Mouse (Mus musculus): ENCODE results near the gene Tmprss3. TPM values are rescaled to one million over a fixed set of nuclear protein-coding genes. Genes with fewer than 3 reads are reported as not detected.

Tmprss3 gene
- polyA plus RNA-seq (2012; rRNA removed) = not detected in 2 replicates

- no peak for DNase-seq (ENCODE audit: low read depth)
Measured at GRCm38 (mm10) chr17:31198877-31199276, at the start of gene Tmprss3. TSS of gene Tmprss3 (minus strand) at chr17:31198977.

- no peak for DNase-seq (ENCODE audit: low read depth)
Measured at GRCm38 (mm10) chr17:31247144-31247543, 48.4 kb upstream of the Tmprss3 start.

GRCm38 (mm10) chr17:31245321-31245720 lies 46.5 kb upstream of the Tmprss3 start:
- no peak for DNase-seq (ENCODE audit: low read depth)

GRCm38 (mm10) chr17:31242764-31243163 lies 44.0 kb upstream of the Tmprss3 start:
- DNase-seq (ENCODE audit: low read depth) = no peak

- DNase-seq (ENCODE audit: low read depth) = no peak
Measured at GRCm38 (mm10) chr17:31241156-31241555, 42.4 kb upstream of the Tmprss3 start.

- DNase-seq (ENCODE audit: low read depth) = no peak
Measured at GRCm38 (mm10) chr17:31238234-31239020, 39.6 kb upstream of the Tmprss3 start.

GRCm38 (mm10) chr17:31235915-31236314 lies 37.1 kb upstream of the Tmprss3 start:
- no peak for DNase-seq (ENCODE audit: low read depth)

GRCm38 (mm10) chr17:31232251-31233010 lies 33.7 kb upstream of the Tmprss3 start:
- no peak for DNase-seq (ENCODE audit: low read depth)

GRCm38 (mm10) chr17:31231780-31232179 lies 33.0 kb upstream of the Tmprss3 start:
- no peak for DNase-seq (ENCODE audit: low read depth)

- DNase-seq (ENCODE audit: low read depth) = no peak
Measured at GRCm38 (mm10) chr17:31226931-31227330, 28.2 kb upstream of the Tmprss3 start.

GRCm38 (mm10) chr17:31226368-31226767 lies 27.6 kb upstream of the Tmprss3 start:
- DNase-seq (ENCODE audit: low read depth) = no peak

GRCm38 (mm10) chr17:31224591-31224990 lies 25.8 kb upstream of the Tmprss3 start:
- no peak for DNase-seq (ENCODE audit: low read depth)

GRCm38 (mm10) chr17:31223835-31224234 lies 25.1 kb upstream of the Tmprss3 start:
- no peak for DNase-seq (ENCODE audit: low read depth)

GRCm38 (mm10) chr17:31222810-31223310 lies 24.1 kb upstream of the Tmprss3 start:
- no peak for DNase-seq (ENCODE audit: low read depth)

GRCm38 (mm10) chr17:31216068-31216955 lies 17.5 kb upstream of the Tmprss3 start:
- DNase-seq (ENCODE audit: low read depth) = no peak

- no peak for DNase-seq (ENCODE audit: low read depth)
Measured at GRCm38 (mm10) chr17:31211881-31212280, 13.1 kb upstream of the Tmprss3 start.

- DNase-seq (ENCODE audit: low read depth) = no peak
Measured at GRCm38 (mm10) chr17:31210299-31210698, 11.5 kb upstream of the Tmprss3 start.

- DNase-seq (ENCODE audit: low read depth) = no peak
Measured at GRCm38 (mm10) chr17:31209376-31209930, 10.7 kb upstream of the Tmprss3 start.

- no peak for DNase-seq (ENCODE audit: low read depth)
Measured at GRCm38 (mm10) chr17:31208654-31209053, 9.9 kb upstream of the Tmprss3 start.

GRCm38 (mm10) chr17:31207771-31208334 lies 9.1 kb upstream of the Tmprss3 start, which contains the start of gene Ubash3a:
TSS of gene Ubash3a (plus strand) at chr17:31207873.
- DNase-seq (ENCODE audit: low read depth) = no peak

- DNase-seq (ENCODE audit: low read depth) = no peak
Measured at GRCm38 (mm10) chr17:31196283-31196682, 2.5 kb downstream of the Tmprss3 start.

Data from gonadal fat pad, adult 2 months (tissue).